Mouse (Mus musculus): ENCODE measurements around the gene Btbd9.
A peak's percentile ranks its signal among the peaks of the same experiment; 100 is the strongest.
"Not testable (repeated sequence)": the region's sequence is repeated elsewhere in the genome, so short reads cannot be mapped to it uniquely, and the experiment has no call there.

The Btbd9 gene

GRCm38 (mm10) chr17:30575941-30576773 lies at the start of gene Btbd9:
Btbd9 (minus strand) TSS chr17:30576488.
- peak; percentile 81 for DNase-seq (ENCODE audit: low spot score)

GRCm38 (mm10) chr17:30624132-30624531 lies 47.8 kb upstream of the Btbd9 start, which contains the start of gene Dnah8:
Dnah8 (plus strand) TSS chr17:30624354.
- not testable (repeated sequence) for DNase-seq (ENCODE audit: low spot score)

- DNase-seq (ENCODE audit: low spot score), result peak; percentile 1
Measured at GRCm38 (mm10) chr17:30623200-30623599, 46.9 kb upstream of the Btbd9 start.

- DNase-seq (ENCODE audit: low spot score), result peak; percentile 2
Measured at GRCm38 (mm10) chr17:30621450-30621849, 45.2 kb upstream of the Btbd9 start.

- DNase-seq (ENCODE audit: low spot score), result no peak
Measured at GRCm38 (mm10) chr17:30620548-30620947, 44.3 kb upstream of the Btbd9 start.

- DNase-seq (ENCODE audit: low spot score), result peak; percentile 2
Measured at GRCm38 (mm10) chr17:30619153-30619552, 42.9 kb upstream of the Btbd9 start.

- DNase-seq (ENCODE audit: low spot score), result no peak
Measured at GRCm38 (mm10) chr17:30618136-30618891, 42.0 kb upstream of the Btbd9 start.

- DNase-seq (ENCODE audit: low spot score), result no peak
Measured at GRCm38 (mm10) chr17:30616203-30616602, 39.9 kb upstream of the Btbd9 start.

GRCm38 (mm10) chr17:30613350-30613749 lies 37.1 kb upstream of the Btbd9 start:
- no peak for DNase-seq (ENCODE audit: low spot score)

- DNase-seq (ENCODE audit: low spot score), result peak; percentile 100
Measured at GRCm38 (mm10) chr17:30612075-30612859, 36.0 kb upstream of the Btbd9 start.

GRCm38 (mm10) chr17:30611221-30612074 lies 35.2 kb upstream of the Btbd9 start:
- DNase-seq (ENCODE audit: low spot score), result peak; percentile 6

GRCm38 (mm10) chr17:30610739-30611138 lies 34.5 kb upstream of the Btbd9 start:
- DNase-seq (ENCODE audit: low spot score), result no peak

- DNase-seq (ENCODE audit: low spot score), result no peak
Measured at GRCm38 (mm10) chr17:30609980-30610307, 33.7 kb upstream of the Btbd9 start.

- DNase-seq (ENCODE audit: low spot score), result peak; percentile 9
Measured at GRCm38 (mm10) chr17:30609305-30609979, 33.2 kb upstream of the Btbd9 start.

- peak; percentile 5 for DNase-seq (ENCODE audit: low spot score)
Measured at GRCm38 (mm10) chr17:30607909-30608495, 31.7 kb upstream of the Btbd9 start.

GRCm38 (mm10) chr17:30607330-30607729 lies 31.0 kb upstream of the Btbd9 start:
- peak; percentile 7 for DNase-seq (ENCODE audit: low spot score)

GRCm38 (mm10) chr17:30606634-30607081 lies 30.4 kb upstream of the Btbd9 start:
- peak; percentile 3 for DNase-seq (ENCODE audit: low spot score)

- peak; percentile 5 for DNase-seq (ENCODE audit: low spot score)
Measured at GRCm38 (mm10) chr17:30606206-30606605, 29.9 kb upstream of the Btbd9 start.

GRCm38 (mm10) chr17:30605001-30605400 lies 28.7 kb upstream of the Btbd9 start:
- DNase-seq (ENCODE audit: low spot score), result peak; percentile 2

- DNase-seq (ENCODE audit: low spot score), result peak; percentile 8
Measured at GRCm38 (mm10) chr17:30604296-30604695, 28.0 kb upstream of the Btbd9 start.

Measured in urinary bladder, postnatal 10 days (tissue).